Mouse (Mus musculus): ENCODE data around the gene Olfr1356. TPM values are rescaled to one million over a fixed set of nuclear protein-coding genes. Genes with fewer than 3 reads are reported as not detected.
"Not testable (repeated sequence)": the region's sequence is repeated elsewhere in the genome, so short reads cannot be mapped to it uniquely, and the experiment has no call there.

Gene Olfr1356
- polyA plus RNA-seq (2015; fragmentation: Nextera tagmentation; extraction: Ambion mirVana): not detected in 2 replicates

- ATAC-seq (ENCODE audit: low FRiP score, low read depth): no peak
- WGBS: 92% methylated on average over 2 of the region's 2 CpGs
Measured at GRCm38 (mm10) chr10:78852066-78852465, at the start of gene Olfr1356. TSS of gene Olfr1356 (minus strand) at chr10:78852166.

GRCm38 (mm10) chr10:78875240-78875639 lies 23.3 kb upstream of the Olfr1356 start, which contains the start of gene Olfr1355:
TSS of gene Olfr1355 (plus strand) at chr10:78875540.
- 79% methylated on average over 2 of the region's 2 CpGs for WGBS
- no peaks in the 10 kb centered on the region for H3K9me3 ChIP-seq
- no peak within 1 kb of the TSS for H3K4me2 ChIP-seq
- H3K27ac ChIP-seq (replicated peaks): no peak within 1 kb of the TSS
- no peaks in the 10 kb centered on the region for H3K36me3 ChIP-seq
- no peaks in the 10 kb centered on the region for H3K4me1 ChIP-seq (replicated peaks)
- H3K4me3 ChIP-seq: no peak within 1 kb of the TSS
- no peaks in the 10 kb centered on the region for H3K27me3 ChIP-seq
- no peak within 1 kb of the TSS for H3K9ac ChIP-seq
- ATAC-seq (ENCODE audit: low FRiP score, low read depth): no peak

More at GRCm38 (mm10) chr10:78852066-78852465, at the start of gene Olfr1356:
- Histone ChIP-seq H3K4me3 (no peak within 1 kb of the TSS), H3K9me3 (no peaks in the 10 kb centered on the region), H3K9ac (no peak within 1 kb of the TSS), H3K27me3 (no peaks in the 10 kb centered on the region), H3K27ac (replicated peaks) (no peak within 1 kb of the TSS), H3K36me3 (no peaks in the 10 kb centered on the region), H3K4me2 (no peak within 1 kb of the TSS), H3K4me1 (replicated peaks) (no peaks in the 10 kb centered on the region)

- not testable (repeated sequence) for H3K4me2 ChIP-seq; H3K9ac ChIP-seq; H3K4me3 ChIP-seq; H3K4me1 ChIP-seq (replicated peaks); ATAC-seq (ENCODE audit: low FRiP score, low read depth); H3K27ac ChIP-seq (replicated peaks); H3K9me3 ChIP-seq; H3K27me3 ChIP-seq; H3K36me3 ChIP-seq
- 93% methylated on average over 12 of the region's 12 CpGs for WGBS
Measured at GRCm38 (mm10) chr10:78840456-78840855, 11.5 kb downstream of the Olfr1356 start.

GRCm38 (mm10) chr10:78812358-78813060 lies 39.5 kb downstream of the Olfr1356 start:
- Histone ChIP-seq H3K4me1 (replicated peaks) (no peaks in the 10 kb centered on the region), H3K4me2 (peak overlapping the region; percentile 8; the same call in 1 of the 2 replicates), H3K27me3 (no peaks in the 10 kb centered on the region), H3K9ac (no peak overlapping the region), H3K4me3 (no peak overlapping the region), H3K27ac (replicated peaks) (peak overlapping the region; percentile 36), H3K36me3 (peaks cover 6% of the 10 kb centered on the region), H3K9me3 (0 out of 2 replicates have a peak, but pooled peaks cover 7% of the 10 kb centered on the region)
- 31% methylated on average over 6 of the region's 6 CpGs for WGBS
- peak; percentile 90; the same call in 1 of the 2 replicates for ATAC-seq (ENCODE audit: low FRiP score, low read depth)

DNA sequence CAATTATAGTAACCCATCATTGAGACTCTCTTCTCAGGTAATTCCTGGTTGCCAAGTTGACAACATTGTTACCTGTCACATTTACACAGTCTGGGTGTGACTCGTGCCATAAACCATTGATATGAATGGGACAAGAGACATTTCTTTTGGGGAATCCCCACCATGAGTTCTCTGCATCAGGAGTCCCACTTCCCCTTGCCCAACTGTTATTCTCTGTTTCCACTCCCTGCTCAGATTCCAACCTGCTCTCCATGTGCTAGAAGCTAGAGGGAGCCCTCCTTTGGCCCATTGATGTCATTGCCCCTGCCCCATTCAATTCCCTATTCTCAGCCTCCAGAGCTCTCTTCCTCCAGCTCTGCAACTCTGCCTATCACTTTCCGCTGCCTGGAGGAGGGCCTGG lies 50.5 kb downstream of the Olfr1356 start:
- Histone ChIP-seq H3K27me3 (no peaks in the 10 kb centered on the region), H3K4me2 (no peak overlapping the region), H3K9ac (no peak overlapping the region), H3K4me1 (replicated peaks) (no peaks in the 10 kb centered on the region), H3K4me3 (no peak overlapping the region), H3K36me3 (0 out of 2 replicates have a peak, but pooled peaks cover 7% of the 10 kb centered on the region), H3K9me3 (no peaks in the 10 kb centered on the region), H3K27ac (replicated peaks) (no peak overlapping the region)
- no peak for ATAC-seq (ENCODE audit: low FRiP score, low read depth)
- 83% methylated on average over 2 of the region's 2 CpGs for WGBS

Other genes with a start within 250 kb of the Olfr1356 start
- gene Olfr1357, start 234.1 kb downstream of the Olfr1356 start, polyA plus RNA-seq (2015; fragmentation: Nextera tagmentation; extraction: Ambion mirVana): not detected in 2 replicates
- not detected in 2 replicates for gene Casp14, start 133.9 kb downstream of the Olfr1356 start, polyA plus RNA-seq (2015; fragmentation: Nextera tagmentation; extraction: Ambion mirVana)
- gene Ccdc105, start 99.1 kb downstream of the Olfr1356 start, polyA plus RNA-seq (2015; fragmentation: Nextera tagmentation; extraction: Ambion mirVana): 0.39 and 0.65 TPM in 2 replicates
- 27.3 and 29.8 TPM in 2 replicates for gene Slc1a6, start 71.7 kb downstream of the Olfr1356 start, polyA plus RNA-seq (2015; fragmentation: Nextera tagmentation; extraction: Ambion mirVana)
- gene Olfr1355, start 23.4 kb upstream of the Olfr1356 start, polyA plus RNA-seq (2015; fragmentation: Nextera tagmentation; extraction: Ambion mirVana): not detected in 2 replicates
- not detected in 2 replicates for gene Olfr1354, start 61.0 kb upstream of the Olfr1356 start, polyA plus RNA-seq (2015; fragmentation: Nextera tagmentation; extraction: Ambion mirVana)
- not detected in 2 replicates for gene Olfr8, start 98.5 kb upstream of the Olfr1356 start, polyA plus RNA-seq (2015; fragmentation: Nextera tagmentation; extraction: Ambion mirVana)
- gene Olfr1353, start 111.1 kb upstream of the Olfr1356 start, polyA plus RNA-seq (2015; fragmentation: Nextera tagmentation; extraction: Ambion mirVana): not detected in 2 replicates
- gene Olfr1352, start 128.9 kb upstream of the Olfr1356 start, polyA plus RNA-seq (2015; fragmentation: Nextera tagmentation; extraction: Ambion mirVana): not detected in 2 replicates
- not detected in 2 replicates for gene Olfr1351, start 160.3 kb upstream of the Olfr1356 start, polyA plus RNA-seq (2015; fragmentation: Nextera tagmentation; extraction: Ambion mirVana)
- 0.20 and 0.53 TPM in 2 replicates for gene Olfr57, start 176.6 kb upstream of the Olfr1356 start, polyA plus RNA-seq (2015; fragmentation: Nextera tagmentation; extraction: Ambion mirVana)
- gene 2610008E11Rik, start 245.4 kb upstream of the Olfr1356 start, polyA plus RNA-seq (2015; fragmentation: Nextera tagmentation; extraction: Ambion mirVana): 42.8 and 44.6 TPM in 2 replicates